Mouse (Mus musculus) liver, adult 2 months (tissue): ENCODE measurements at regions not wholly inside any gene's neighbourhood (a gene's known extent, or its start where the extent isn't known, plus 50 kb on each side); places are given as distances from the start of the nearest gene placed in this dataset.

Experiments used
- CTCF ChIP-seq: fragments of 200-500 bp; IDR thresholded peaks from 2 replicates; pipeline ENCODE4 v1.5.1; 2011; ENCODE audit warnings: low read depth, low read length, control low read depth
- POLR2A ChIP-seq: fragments of 200-500 bp; IDR thresholded peaks from 2 replicates; pipeline ENCODE4 v1.6.1; 2011; ENCODE audit warnings: low read length, control low read depth; ENCODE audit not compliant: insufficient read depth; ENCODE audit errors: extremely low read depth

- no peak for TF ChIP-seq CTCF
- TF ChIP-seq POLR2A = no peak
These were observed 149.7 kb upstream of the Serpine2 start for GRCm38 (mm10) chr1:80010724-80011123.
